Mouse (Mus musculus) limb, embryonic 15.5 days (tissue): ENCODE measurements at regions not wholly inside any gene's neighbourhood (a gene's known extent, or its start where the extent isn't known, plus 50 kb on each side); places are given as distances from the start of the nearest gene placed in this dataset.

Source experiments
- ATAC-seq: fragments of 200-750 bp; cut with Nextera tagmentation; 2 replicates; pipeline ENCODE4 v1.8.0; 2017; ENCODE audit warnings: low read depth, moderate TSS enrichment; ENCODE audit not compliant: insufficient number of reproducible peaks, low FRiP score, low TSS enrichment
- H3K27ac ChIP-seq: fragments of 300-500 bp; sonication (generic); 2 replicates; pipeline ENCODE4 v1.5.1; 2015; ENCODE audit warnings: moderate library complexity, mild to moderate bottlenecking, inconsistent platforms
- H3K27me3 ChIP-seq: fragments of 300-500 bp; sonication (generic); 2 replicates; pipeline ENCODE4 v1.6.1; 2015; ENCODE audit warnings: inconsistent platforms
- H3K36me3 ChIP-seq: fragments of 300-500 bp; sonication (generic); 2 replicates; pipeline ENCODE4 v1.6.1; 2015; ENCODE audit warnings: inconsistent platforms
- H3K4me1 ChIP-seq: fragments of 300-500 bp; sonication (generic); 2 replicates; pipeline ENCODE4 v1.6.1; 2015; ENCODE audit warnings: inconsistent platforms
- H3K4me2 ChIP-seq: fragments of 300-500 bp; sonication (generic); 2 replicates; pipeline ENCODE4 v1.6.1; 2015; ENCODE audit warnings: mild to moderate bottlenecking, inconsistent platforms
- H3K4me3 ChIP-seq: fragments of 300-500 bp; sonication (generic); 2 replicates; pipeline ENCODE4 v1.5.1; 2015; ENCODE audit warnings: mild to moderate bottlenecking, inconsistent platforms
- H3K9ac ChIP-seq: fragments of 300-500 bp; sonication (generic); 2 replicates; pipeline ENCODE4 v1.6.1; 2015; ENCODE audit warnings: inconsistent platforms
- H3K9me3 ChIP-seq: fragments of 300-500 bp; sonication (generic); 2 replicates; pipeline ENCODE4 v1.6.1; 2016; ENCODE audit warnings: inconsistent platforms
- whole genome bisulfite sequencing: fragments of 180-500 bp; shearing (Covaris S2); methylation state at CpG from one replicate; pipeline ENCODE4 v1.1.7; 2015; 5-methylcytosine and 5-hydroxymethylcytosine counted together

DNA sequence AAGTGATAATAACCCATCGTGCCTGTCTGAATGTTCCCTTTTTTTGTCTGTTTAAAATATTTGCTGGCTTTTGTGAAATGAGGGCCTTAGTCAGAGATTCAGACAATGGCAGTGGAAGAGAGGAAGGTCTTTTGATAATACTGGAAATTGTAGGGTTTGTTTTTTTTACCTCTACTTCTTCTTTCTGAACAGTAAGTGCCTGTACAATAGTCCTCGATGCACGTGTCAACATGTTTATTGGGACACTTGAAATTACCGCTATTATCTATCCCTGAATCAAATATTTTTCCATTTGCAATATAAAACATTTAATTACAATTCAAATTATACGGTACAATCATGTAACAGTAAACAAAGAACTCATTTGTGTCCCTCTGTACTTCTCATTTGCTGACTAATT, 733.5 kb downstream of the Fam19a2 start:
- Histone ChIP-seq H3K4me3 (no peak overlapping the region), H3K27ac (no peak overlapping the region), H3K36me3 (no peaks in the 10 kb centered on the region), H3K9ac (no peak overlapping the region), H3K4me1 (no peaks in the 10 kb centered on the region), H3K9me3 (no peaks in the 10 kb centered on the region), H3K4me2 (no peak overlapping the region), H3K27me3 (no peaks in the 10 kb centered on the region)
- WGBS, result 82% methylated on average over 5 of the region's 5 CpGs
- ATAC-seq, result no peak

DNA sequence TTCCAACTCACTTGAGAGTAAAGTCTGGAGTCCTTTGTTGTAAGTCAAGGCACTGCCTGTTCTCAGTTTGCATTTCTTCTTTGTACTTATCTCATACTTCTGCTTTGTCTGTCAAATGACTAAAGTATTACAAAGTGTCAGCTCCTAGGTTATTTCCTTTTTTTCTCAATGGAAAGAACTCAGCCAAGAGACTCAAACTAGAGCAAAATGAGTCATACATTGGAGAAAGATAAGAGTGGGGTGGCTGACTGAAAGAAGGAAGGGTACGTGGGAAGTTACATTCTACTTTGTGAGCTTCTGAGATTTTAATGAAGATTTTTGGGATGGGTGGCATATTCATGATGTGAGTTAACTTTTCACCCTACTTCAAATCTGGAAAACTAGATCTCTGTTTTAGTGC, 735.2 kb downstream of the Fam19a2 start:
- Histone ChIP-seq H3K4me3 (no peak overlapping the region), H3K4me1 (no peaks in the 10 kb centered on the region), H3K27me3 (no peaks in the 10 kb centered on the region), H3K36me3 (no peaks in the 10 kb centered on the region), H3K4me2 (no peak overlapping the region), H3K9me3 (no peaks in the 10 kb centered on the region), H3K9ac (no peak overlapping the region), H3K27ac (no peak overlapping the region)
- whole genome bisulfite sequencing, result 94% methylated on average over 1 of the region's 1 CpGs
- ATAC-seq, result no peak

DNA sequence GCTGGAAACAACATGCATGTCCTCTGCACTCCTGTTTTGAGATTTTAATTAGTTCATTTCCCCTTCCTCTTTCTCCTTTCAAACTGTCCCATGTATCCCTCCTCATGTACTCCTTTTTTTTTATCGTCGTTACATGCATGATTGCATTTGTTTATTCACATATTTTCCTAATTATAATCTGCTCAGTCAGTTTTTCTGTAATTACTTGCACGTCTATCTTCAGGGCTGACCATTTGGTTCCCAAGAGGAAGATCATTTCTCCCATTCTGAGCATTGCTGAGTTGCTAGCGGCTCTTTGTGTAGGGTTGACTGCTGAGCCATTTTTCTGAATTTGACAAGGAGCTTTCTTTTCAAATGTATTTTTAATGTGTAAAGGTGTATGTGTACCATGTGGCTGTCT, 781.2 kb downstream of the Fam19a2 start:
- Histone ChIP-seq H3K4me3 (no peak overlapping the region), H3K27me3 (no peaks in the 10 kb centered on the region), H3K4me1 (no peaks in the 10 kb centered on the region), H3K4me2 (no peak overlapping the region), H3K9me3 (no peaks in the 10 kb centered on the region), H3K36me3 (no peaks in the 10 kb centered on the region), H3K27ac (no peak overlapping the region), H3K9ac (no peak overlapping the region)
- ATAC-seq, result no peak
- 60% methylated on average over 4 of the region's 4 CpGs for WGBS

DNA sequence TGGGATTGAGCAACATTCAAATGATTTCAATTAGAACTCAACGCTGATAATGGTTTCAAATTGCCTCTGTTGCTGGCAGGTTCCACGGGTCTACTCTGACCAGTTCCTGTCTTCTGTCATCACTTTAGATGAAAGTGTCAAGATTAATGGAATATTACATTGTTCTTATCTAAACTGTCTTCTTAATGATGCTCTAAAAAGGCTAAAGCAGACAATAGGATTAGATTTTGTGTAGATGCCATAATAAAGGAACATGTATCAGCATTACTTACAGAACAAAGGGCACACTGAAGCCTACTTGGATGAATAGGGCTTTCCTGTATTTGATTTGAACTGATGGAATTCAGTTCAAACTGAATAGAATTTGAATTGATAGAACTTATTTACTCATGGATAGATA, 782.0 kb downstream of the Fam19a2 start:
- Histone ChIP-seq H3K9me3 (no peaks in the 10 kb centered on the region), H3K27ac (no peak overlapping the region), H3K9ac (no peak overlapping the region), H3K27me3 (no peaks in the 10 kb centered on the region), H3K4me1 (no peaks in the 10 kb centered on the region), H3K4me2 (no peak overlapping the region), H3K36me3 (no peaks in the 10 kb centered on the region), H3K4me3 (no peak overlapping the region)
- 75% methylated on average over 2 of the region's 2 CpGs for WGBS
- ATAC-seq, result no peak

DNA sequence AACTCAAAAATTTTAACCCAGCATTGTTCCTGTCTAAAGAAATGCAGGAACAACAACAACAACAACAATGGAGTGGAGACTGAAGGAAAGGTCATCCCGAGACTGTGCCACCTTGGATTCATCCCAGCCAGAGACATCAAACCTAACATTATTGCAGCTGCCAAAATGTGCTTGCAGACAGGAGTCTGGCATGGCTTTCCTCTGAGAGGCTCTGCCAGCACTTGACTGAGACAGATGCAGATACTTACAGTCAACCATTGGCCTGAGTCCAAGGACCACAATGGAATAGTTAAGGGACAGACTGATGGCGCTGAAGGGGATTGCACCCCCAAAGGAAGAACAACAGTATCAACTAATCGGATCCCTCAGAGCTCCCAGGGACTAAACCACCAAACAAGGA, 819.0 kb downstream of the Fam19a2 start:
- Histone ChIP-seq H3K4me2 (no peak overlapping the region), H3K27me3 (no peaks in the 10 kb centered on the region), H3K4me3 (no peak overlapping the region), H3K9ac (no peak overlapping the region), H3K27ac (no peak overlapping the region), H3K9me3 (no peaks in the 10 kb centered on the region), H3K36me3 (no peaks in the 10 kb centered on the region), H3K4me1 (no peaks in the 10 kb centered on the region)
- no peak for ATAC-seq
- WGBS, result 74% methylated on average over 3 of the region's 3 CpGs

DNA sequence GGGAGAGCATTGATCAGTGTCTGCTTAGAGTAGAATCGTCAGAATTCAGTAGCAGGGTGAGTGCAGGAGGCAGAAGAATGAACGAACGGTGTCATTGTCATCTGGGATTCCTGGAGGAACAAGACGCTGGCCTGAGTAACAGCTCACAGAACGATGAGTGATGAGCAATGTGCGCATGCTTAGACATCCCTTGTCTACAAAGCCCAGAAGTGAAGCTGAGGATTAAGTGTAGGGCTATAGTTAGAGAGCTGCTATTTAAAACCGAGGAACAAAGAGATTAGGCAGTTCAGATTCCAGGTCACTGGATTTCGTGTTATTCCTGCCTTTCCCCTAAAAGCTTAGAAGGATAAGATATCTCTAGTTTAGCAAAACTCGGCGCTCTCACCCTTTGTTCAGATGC, 826.8 kb downstream of the Fam19a2 start:
- H3K4me3 ChIP-seq, result no peak overlapping the region
- H3K27ac ChIP-seq, result no peak overlapping the region
- H3K4me1 ChIP-seq, result no peaks in the 10 kb centered on the region
- H3K9me3 ChIP-seq, result no peaks in the 10 kb centered on the region
- no peak overlapping the region for H3K9ac ChIP-seq
- H3K36me3 ChIP-seq, result no peaks in the 10 kb centered on the region
- H3K4me2 ChIP-seq, result no peak overlapping the region
- H3K27me3 ChIP-seq, result no peaks in the 10 kb centered on the region
- ATAC-seq, result no peak
- WGBS, result 82% methylated on average over 10 of the region's 10 CpGs

DNA sequence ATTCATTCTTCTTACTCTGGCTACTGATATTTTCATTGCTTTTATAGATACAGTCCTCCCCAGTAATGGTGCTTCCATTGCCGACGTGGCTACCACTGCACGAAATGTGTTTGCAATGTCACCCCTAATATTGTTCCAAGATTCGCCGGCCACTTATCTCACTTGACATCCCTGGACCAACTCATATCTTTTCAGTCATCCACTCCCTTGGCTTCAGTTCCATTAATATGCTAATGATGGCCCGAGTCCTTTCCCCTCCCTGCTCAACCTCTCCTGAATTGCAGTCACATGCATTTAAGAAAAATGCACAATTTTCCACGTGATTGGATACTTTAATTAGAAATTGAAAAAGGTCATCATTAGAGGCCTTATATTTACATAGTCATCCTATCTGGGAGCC, 827.6 kb downstream of the Fam19a2 start:
- Histone ChIP-seq H3K9ac (no peak overlapping the region), H3K4me2 (no peak overlapping the region), H3K4me1 (no peaks in the 10 kb centered on the region), H3K27me3 (no peaks in the 10 kb centered on the region), H3K36me3 (no peaks in the 10 kb centered on the region), H3K27ac (no peak overlapping the region), H3K4me3 (no peak overlapping the region), H3K9me3 (no peaks in the 10 kb centered on the region)
- ATAC-seq, result no peak
- WGBS, result 89% methylated on average over 7 of the region's 7 CpGs

DNA sequence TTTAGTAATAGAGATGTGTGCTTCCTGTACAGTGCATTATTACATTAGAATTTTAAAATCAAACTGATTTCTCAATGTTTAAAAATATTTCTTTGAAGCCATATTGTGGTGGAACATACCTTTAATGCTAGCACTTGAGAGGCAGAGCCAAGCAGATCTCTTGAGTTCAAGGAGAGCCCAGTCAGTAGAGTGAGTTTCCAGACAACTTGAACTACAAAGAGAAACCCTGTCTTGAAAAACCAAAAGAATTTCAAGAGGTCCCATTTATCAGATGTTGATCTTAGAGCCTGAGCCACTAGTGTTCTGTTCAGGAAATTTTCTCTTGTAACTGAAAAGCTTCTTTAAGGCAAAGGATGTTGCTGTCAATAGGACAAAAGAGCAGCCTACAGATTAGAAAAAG, 855.8 kb downstream of the Fam19a2 start:
- no peak overlapping the region for H3K27ac ChIP-seq
- no peak overlapping the region for H3K4me2 ChIP-seq
- no peak for ATAC-seq
- no peaks in the 10 kb centered on the region for H3K36me3 ChIP-seq
- no peaks in the 10 kb centered on the region for H3K9me3 ChIP-seq
- no peaks in the 10 kb centered on the region for H3K4me1 ChIP-seq
- H3K9ac ChIP-seq, result no peak overlapping the region
- no peak overlapping the region for H3K4me3 ChIP-seq
- H3K27me3 ChIP-seq, result no peaks in the 10 kb centered on the region

DNA sequence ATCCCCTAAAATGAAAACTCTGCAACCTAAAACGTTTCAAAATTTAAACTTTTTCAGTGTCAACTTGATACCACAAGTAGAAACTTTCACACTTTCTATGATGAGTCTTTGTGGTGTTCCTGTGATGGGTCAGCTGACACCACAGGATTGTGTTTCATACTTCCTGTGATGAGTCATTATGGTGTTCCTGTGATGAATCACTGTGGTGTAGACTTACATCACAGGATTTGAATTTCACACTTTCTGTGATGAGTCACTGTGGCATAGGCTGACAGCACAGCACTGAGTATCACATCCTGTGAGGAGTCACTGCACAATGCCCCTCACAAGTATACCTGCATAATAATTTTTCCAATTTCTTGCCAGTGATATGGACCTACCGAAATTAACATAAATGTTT, 874.7 kb downstream of the Fam19a2 start:
- H3K9me3 ChIP-seq, result no peaks in the 10 kb centered on the region
- H3K4me2 ChIP-seq, result no peak overlapping the region
- no peak overlapping the region for H3K27ac ChIP-seq
- no peaks in the 10 kb centered on the region for H3K27me3 ChIP-seq
- H3K9ac ChIP-seq, result no peak overlapping the region
- WGBS, result 69% methylated on average over 2 of the region's 2 CpGs
- no peaks in the 10 kb centered on the region for H3K36me3 ChIP-seq
- no peaks in the 10 kb centered on the region for H3K4me1 ChIP-seq
- H3K4me3 ChIP-seq, result no peak overlapping the region
- no peak for ATAC-seq

DNA sequence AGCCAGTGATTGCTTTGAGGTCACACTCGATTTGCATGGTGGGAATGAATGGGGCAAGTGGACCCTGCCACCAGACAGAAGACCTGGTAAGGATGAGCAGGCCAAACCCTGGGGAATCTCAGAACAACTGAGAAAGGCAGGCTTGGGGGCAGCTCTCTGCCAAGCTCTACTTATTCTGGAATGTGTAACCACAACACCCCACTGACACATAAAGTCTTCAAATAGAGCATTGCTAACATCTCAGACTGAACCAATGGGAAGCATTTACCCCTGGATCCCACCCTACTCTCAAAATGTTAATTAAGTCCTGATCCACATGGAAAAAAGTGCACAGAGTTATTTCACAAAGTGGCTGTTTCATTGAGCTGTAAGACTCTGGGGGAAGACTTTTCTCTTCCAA, 878.5 kb downstream of the Fam19a2 start:
- Histone ChIP-seq H3K4me1 (no peaks in the 10 kb centered on the region), H3K4me2 (no peak overlapping the region), H3K27me3 (no peaks in the 10 kb centered on the region), H3K4me3 (no peak overlapping the region), H3K9me3 (no peaks in the 10 kb centered on the region), H3K27ac (no peak overlapping the region), H3K9ac (no peak overlapping the region), H3K36me3 (no peaks in the 10 kb centered on the region)
- no peak for ATAC-seq
- WGBS, result 64% methylated on average over 1 of the region's 1 CpGs

DNA sequence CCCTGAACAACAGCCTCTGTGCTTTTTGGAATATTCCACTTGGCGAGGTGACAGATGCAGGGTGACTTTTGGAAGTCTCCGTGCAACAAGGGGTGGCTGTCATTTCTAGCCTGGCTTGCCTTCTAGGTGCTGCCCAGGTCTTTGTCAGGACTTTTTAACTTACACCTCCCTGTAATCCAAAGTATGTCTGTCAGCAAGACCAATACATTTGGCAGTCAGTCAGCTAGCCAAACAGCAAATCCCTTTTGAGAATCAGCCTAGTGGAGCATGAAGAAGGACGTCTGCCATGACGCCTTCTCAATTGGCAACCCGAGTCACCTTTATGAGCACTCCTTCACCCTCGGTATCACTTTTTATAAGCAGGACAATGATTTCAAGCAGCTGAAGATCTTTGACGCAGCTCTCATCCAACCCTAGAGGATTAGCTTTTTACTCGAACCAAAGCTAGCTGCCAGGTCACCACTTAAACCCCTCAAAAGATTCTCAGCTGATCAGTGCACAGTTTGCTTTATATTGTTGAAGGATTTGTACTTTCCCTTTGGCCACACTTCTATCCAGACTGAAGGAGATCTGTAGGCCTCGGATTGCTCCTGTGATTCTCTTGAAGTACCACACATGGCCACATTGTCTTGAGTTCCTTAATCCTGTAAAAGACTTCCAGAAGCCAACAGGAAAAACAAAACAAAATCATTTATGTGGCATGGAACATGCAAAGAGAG, 883.1 kb downstream of the Fam19a2 start:
- no peaks in the 10 kb centered on the region for H3K4me1 ChIP-seq
- H3K27me3 ChIP-seq, result no peaks in the 10 kb centered on the region
- no peak overlapping the region for H3K9ac ChIP-seq
- no peak overlapping the region for H3K4me3 ChIP-seq
- no peak for ATAC-seq
- no peaks in the 10 kb centered on the region for H3K9me3 ChIP-seq
- H3K4me2 ChIP-seq, result no peak overlapping the region
- H3K36me3 ChIP-seq, result no peaks in the 10 kb centered on the region
- WGBS, result 60% methylated on average over 9 of the region's 9 CpGs
- H3K27ac ChIP-seq, result no peak overlapping the region

DNA sequence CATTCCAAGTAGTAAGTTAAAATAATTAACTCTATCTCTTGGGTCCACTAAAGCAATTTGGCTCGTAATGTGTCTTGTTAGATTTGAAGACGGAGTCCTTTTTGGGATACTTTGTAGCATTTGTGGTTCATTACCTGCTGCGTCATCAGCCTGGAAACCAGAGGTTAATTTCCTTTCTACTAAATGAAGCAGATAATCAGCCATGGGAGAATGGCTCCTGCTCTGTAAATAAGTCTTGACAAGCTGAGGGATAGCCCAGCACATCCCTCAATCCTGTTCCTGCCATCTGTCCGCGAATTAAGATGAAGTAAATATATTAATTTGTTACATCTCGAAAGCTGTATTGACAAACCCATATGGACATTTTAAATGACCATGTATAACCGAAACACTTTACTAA, 899.6 kb downstream of the Fam19a2 start:
- Histone ChIP-seq H3K27me3 (no peaks in the 10 kb centered on the region), H3K9ac (no peak overlapping the region), H3K36me3 (no peaks in the 10 kb centered on the region), H3K27ac (no peak overlapping the region), H3K4me2 (no peak overlapping the region), H3K9me3 (no peaks in the 10 kb centered on the region), H3K4me1 (no peaks in the 10 kb centered on the region), H3K4me3 (no peak overlapping the region)
- ATAC-seq, result no peak
- WGBS, result 79% methylated on average over 7 of the region's 7 CpGs

DNA sequence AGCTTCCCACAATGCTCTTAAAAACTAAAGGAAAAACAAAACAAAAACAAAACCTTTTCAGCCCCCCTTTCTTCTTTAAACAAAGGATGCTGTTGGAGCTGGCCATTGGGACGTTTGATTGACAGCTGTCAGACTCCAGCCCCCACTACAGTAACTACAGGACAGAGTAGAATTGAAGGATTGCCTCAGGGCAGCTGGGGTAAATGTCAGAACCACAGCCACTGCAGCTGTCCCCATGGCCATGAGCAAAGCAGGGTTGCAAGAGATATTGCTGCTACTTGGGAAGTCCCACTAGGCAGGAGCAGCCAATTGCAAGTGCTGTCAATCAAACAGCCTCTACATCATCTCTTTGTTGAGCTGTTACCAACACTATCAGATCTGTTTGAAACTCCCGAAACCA, 911.8 kb downstream of the Fam19a2 start:
- WGBS, result 68% methylated on average over 2 of the region's 2 CpGs
- Histone ChIP-seq H3K4me3 (no peak overlapping the region), H3K36me3 (no peaks in the 10 kb centered on the region), H3K27me3 (no peaks in the 10 kb centered on the region), H3K27ac (no peak overlapping the region), H3K4me2 (no peak overlapping the region), H3K4me1 (no peaks in the 10 kb centered on the region), H3K9ac (no peak overlapping the region), H3K9me3 (no peaks in the 10 kb centered on the region)
- no peak for ATAC-seq
